Mouse (Mus musculus): ENCODE measurements at regions not wholly inside any gene's neighbourhood (a gene's known extent, or its start where the extent isn't known, plus 50 kb on each side); places are given as distances from the start of the nearest gene placed in this dataset.

DNA sequence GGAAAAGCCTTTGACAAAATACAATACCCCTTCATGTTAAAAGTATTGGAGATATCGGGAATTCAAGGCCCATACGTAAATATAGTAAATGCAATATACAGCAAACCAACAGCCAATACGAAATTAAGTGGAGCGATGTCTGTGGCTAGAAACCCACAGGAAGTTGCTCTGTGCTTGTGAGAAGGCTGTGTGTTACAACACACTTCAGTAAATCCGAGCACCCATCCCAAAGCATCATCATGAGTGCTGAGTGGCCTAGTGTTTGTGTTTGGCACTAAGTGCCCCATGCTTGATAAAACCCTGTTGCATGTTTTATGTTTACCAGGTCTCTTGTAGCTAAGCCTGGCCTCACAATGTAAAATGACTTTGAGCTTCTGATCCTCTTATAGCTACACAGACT lies 194.3 kb downstream of the Ankrd16 start:
- H3K36me3 ChIP-seq (ENCODE audit: control insufficient read depth in 1 of 2, insufficient read depth in 2 of 2, low read length in 2 of 2): no peaks in the 10 kb centered on the region
- no peaks in the 10 kb centered on the region for H3K79me2 ChIP-seq (ENCODE audit: control insufficient read depth, insufficient read depth, low read length, poor library complexity)
- H3K27ac ChIP-seq (ENCODE audit: control insufficient read depth, low read depth, low read length): no peak overlapping the region
- no peaks in the 10 kb centered on the region for H3K4me1 ChIP-seq (ENCODE audit: control insufficient read depth in 1 of 2, insufficient read depth in 2 of 2, low read length in 2 of 2)
- no peak overlapping the region for H3K9ac ChIP-seq (ENCODE audit: control insufficient read depth, low read depth, low read length, poor library complexity, severe bottlenecking)
- DNase-seq (ENCODE audit: low read depth, low spot score): no peak
- H3K27me3 ChIP-seq (ENCODE audit: control insufficient read depth in 1 of 2, insufficient read depth in 2 of 2, low read length in 2 of 2): no peaks in the 10 kb centered on the region
- TF ChIP-seq BHLHE40 (IDR thresholded peaks at IDR 0.05; ENCODE audit: borderline replicate concordance, low read depth, low read length) (no peak), GABPA (IDR thresholded peaks at IDR 0.05; ENCODE audit: low read depth, low read length) (no peak), CHD1 (IDR thresholded peaks at IDR 0.05; ENCODE audit: low read depth, low read length) (no peak), POLR2AphosphoS2 (IDR thresholded peaks at IDR 0.05; ENCODE audit: low read length) (no peak), ETS1 (IDR thresholded peaks at IDR 0.05; ENCODE audit: low read depth, low read length) (no peak), RCOR1 (IDR thresholded peaks at IDR 0.05; ENCODE audit: low read depth, low read length) (no peak), JUND (IDR thresholded peaks at IDR 0.05; ENCODE audit: low read depth, low read length) (no peak), E2F4 (IDR thresholded peaks at IDR 0.05; ENCODE audit: borderline replicate concordance, low read depth, low read length) (no peak)
- no peaks in the 10 kb centered on the region for H3K9me3 ChIP-seq (replicated peaks; ENCODE audit: insufficient read depth, low read length)
- H3K4me3 ChIP-seq (ENCODE audit: control insufficient read depth in 1 of 2, insufficient read depth in 1 of 2, low read depth in 2 of 2, low read length in 2 of 2): no peak overlapping the region

DNA sequence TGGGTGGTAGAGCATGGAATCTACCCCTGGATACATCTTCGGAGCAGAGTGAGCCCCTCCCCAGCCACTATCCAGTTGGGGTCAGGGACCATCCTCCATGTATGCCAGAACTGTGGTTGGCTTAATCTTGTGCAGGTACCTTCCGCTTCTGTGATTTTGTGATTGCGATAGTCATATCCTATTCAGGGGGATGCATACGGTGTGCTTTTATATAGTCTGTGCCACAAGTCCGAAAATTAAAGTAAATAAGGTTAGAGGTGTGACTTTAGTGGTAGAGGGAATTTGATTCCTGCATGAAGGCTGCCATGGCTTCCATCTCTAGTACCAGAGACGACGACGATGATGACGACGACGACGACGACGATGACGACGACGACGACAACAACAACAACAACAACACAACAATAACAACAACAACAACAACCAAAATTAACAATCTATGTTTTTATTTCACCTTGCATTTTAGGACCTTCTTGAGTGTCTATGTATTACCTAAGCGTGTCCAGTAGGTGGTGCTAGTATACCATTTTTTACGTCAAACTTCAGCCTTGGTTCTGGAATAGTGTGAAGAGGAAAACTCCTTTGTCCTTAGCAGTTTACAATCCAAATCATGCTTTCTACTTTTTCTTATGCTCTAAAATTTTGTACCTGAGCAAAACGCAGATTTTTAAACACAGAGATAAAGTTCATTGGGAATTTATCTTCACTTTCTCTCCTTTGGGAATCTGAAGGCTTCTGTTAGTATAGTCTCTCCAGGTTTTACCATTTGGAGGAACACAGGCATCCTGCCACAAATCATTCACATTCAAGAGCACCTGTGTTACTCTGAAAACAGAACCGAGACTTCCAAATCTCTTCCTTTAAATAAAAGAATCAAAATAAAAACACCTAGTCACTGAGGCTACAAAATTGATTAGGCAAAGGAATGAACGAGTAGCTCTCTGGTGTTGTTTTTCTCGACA lies 224.5 kb downstream of the Ankrd16 start:
- DNase-seq (ENCODE audit: low read depth, low spot score): peak; percentile 65

DNA sequence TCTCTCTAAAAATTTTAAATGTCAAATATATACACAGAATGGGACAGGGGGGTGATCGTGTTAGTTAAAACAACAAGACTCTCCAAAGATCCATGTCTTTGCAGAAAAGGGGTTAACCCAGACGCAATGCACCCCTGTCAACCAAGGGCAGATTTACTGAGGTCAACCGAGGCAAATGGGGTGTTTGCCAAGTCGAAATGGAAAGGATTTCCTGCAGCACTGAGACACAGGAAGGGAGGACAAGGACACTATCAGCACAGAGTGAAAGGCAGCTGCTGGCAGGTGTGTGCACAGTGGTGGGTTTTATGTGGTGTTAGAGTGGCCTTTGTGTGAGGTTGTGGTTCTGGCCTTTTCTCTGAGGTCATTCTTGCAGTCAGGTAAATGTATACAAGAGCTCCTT lies 226.7 kb downstream of the Ankrd16 start:
- H3K27ac ChIP-seq (ENCODE audit: control insufficient read depth, low read depth, low read length): no peak overlapping the region
- no peak for DNase-seq (ENCODE audit: low read depth, low spot score)
- no peak overlapping the region for H3K9ac ChIP-seq (ENCODE audit: control insufficient read depth, low read depth, low read length, poor library complexity, severe bottlenecking)
- no peak overlapping the region for H3K4me3 ChIP-seq (ENCODE audit: control insufficient read depth in 1 of 2, insufficient read depth in 1 of 2, low read depth in 2 of 2, low read length in 2 of 2)
- no peaks in the 10 kb centered on the region for H3K27me3 ChIP-seq (ENCODE audit: control insufficient read depth in 1 of 2, insufficient read depth in 2 of 2, low read length in 2 of 2)
- H3K36me3 ChIP-seq (ENCODE audit: control insufficient read depth in 1 of 2, insufficient read depth in 2 of 2, low read length in 2 of 2): no peaks in the 10 kb centered on the region
- no peaks in the 10 kb centered on the region for H3K9me3 ChIP-seq (replicated peaks; ENCODE audit: insufficient read depth, low read length)
- H3K4me1 ChIP-seq (ENCODE audit: control insufficient read depth in 1 of 2, insufficient read depth in 2 of 2, low read length in 2 of 2): no peaks in the 10 kb centered on the region
- H3K79me2 ChIP-seq (ENCODE audit: control insufficient read depth, insufficient read depth, low read length, poor library complexity): no peaks in the 10 kb centered on the region
- TF ChIP-seq MYB (IDR thresholded peaks at IDR 0.05; ENCODE audit: low read depth, low read length): no peak
- no peak for TF ChIP-seq SMC3 (IDR thresholded peaks at IDR 0.05; ENCODE audit: low read depth, low read length)
- no peak for TF ChIP-seq ZKSCAN1 (IDR thresholded peaks at IDR 0.05; ENCODE audit: low read depth, low read length)
- no peak for TF ChIP-seq MAZ (IDR thresholded peaks at IDR 0.05; ENCODE audit: low read depth, low read length)
- TF ChIP-seq RAD21 (IDR thresholded peaks at IDR 0.05; ENCODE audit: low read depth, low read length): no peak
- TF ChIP-seq CHD1 (IDR thresholded peaks at IDR 0.05; ENCODE audit: low read depth, low read length): no peak
- no peak for TF ChIP-seq USF2 (IDR thresholded peaks at IDR 0.05; ENCODE audit: borderline replicate concordance in 1 of 2, insufficient read depth in 1 of 2, low read depth in 1 of 2, low read length in 2 of 2)
- no peak for TF ChIP-seq POLR2A (IDR thresholded peaks at IDR 0.05; ENCODE audit: control insufficient read depth in 1 of 2, insufficient read depth in 1 of 2, low read depth in 1 of 2, low read length in 2 of 2, poor library complexity in 1 of 2)
- no peak for TF ChIP-seq E2F4 (IDR thresholded peaks at IDR 0.05; ENCODE audit: borderline replicate concordance, low read depth, low read length)
- TF ChIP-seq POLR2AphosphoS2 (IDR thresholded peaks at IDR 0.05; ENCODE audit: low read length): no peak
- TF ChIP-seq MAX (IDR thresholded peaks at IDR 0.05; ENCODE audit: low read length): no peak
- no peak for TF ChIP-seq MXI1 (IDR thresholded peaks at IDR 0.05; ENCODE audit: low read depth, low read length)
- TF ChIP-seq NELFE (IDR thresholded peaks at IDR 0.05; ENCODE audit: low read depth, low read length): no peak
- no peak for TF ChIP-seq RCOR1 (IDR thresholded peaks at IDR 0.05; ENCODE audit: low read depth, low read length)
- no peak for TF ChIP-seq GABPA (IDR thresholded peaks at IDR 0.05; ENCODE audit: low read depth, low read length)
- no peak for TF ChIP-seq ELF1 (IDR thresholded peaks at IDR 0.05; ENCODE audit: low read depth, low read length)

More for the DNA sequence above, 224.5 kb downstream of the Ankrd16 start:
- H3K4me3 ChIP-seq (ENCODE audit: control insufficient read depth in 1 of 2, insufficient read depth in 1 of 2, low read depth in 2 of 2, low read length in 2 of 2): no peak overlapping the region
- H3K4me1 ChIP-seq (ENCODE audit: control insufficient read depth in 1 of 2, insufficient read depth in 2 of 2, low read length in 2 of 2): no peaks in the 10 kb centered on the region
- no peaks in the 10 kb centered on the region for H3K79me2 ChIP-seq (ENCODE audit: control insufficient read depth, insufficient read depth, low read length, poor library complexity)
- H3K36me3 ChIP-seq (ENCODE audit: control insufficient read depth in 1 of 2, insufficient read depth in 2 of 2, low read length in 2 of 2): no peaks in the 10 kb centered on the region
- H3K9me3 ChIP-seq (replicated peaks; ENCODE audit: insufficient read depth, low read length): no peaks in the 10 kb centered on the region
- no peaks in the 10 kb centered on the region for H3K27me3 ChIP-seq (ENCODE audit: control insufficient read depth in 1 of 2, insufficient read depth in 2 of 2, low read length in 2 of 2)
- H3K9ac ChIP-seq (ENCODE audit: control insufficient read depth, low read depth, low read length, poor library complexity, severe bottlenecking): no peak overlapping the region
- TF ChIP-seq POLR2AphosphoS5 (IDR thresholded peaks at IDR 0.05; ENCODE audit: borderline replicate concordance, low read depth, low read length) (no peak), CTCF (IDR thresholded peaks at IDR 0.05 in 2 of 3, conservative IDR thresholded peaks at IDR 0.05 in 1 of 3; ENCODE audit: control insufficient read depth in 1 of 3, insufficient read depth in 1 of 3, low read depth in 2 of 3, low read length in 3 of 3, poor library complexity in 1 of 3, severe bottlenecking in 1 of 3) (peak in 2 of 3 experiments; percentile 58 to 86; a peak in 4 of 6 replicates), MAZ (IDR thresholded peaks at IDR 0.05; ENCODE audit: low read depth, low read length) (no peak), SMC3 (IDR thresholded peaks at IDR 0.05; ENCODE audit: low read depth, low read length) (peak; percentile 82), RCOR1 (IDR thresholded peaks at IDR 0.05; ENCODE audit: low read depth, low read length) (no peak), MYB (IDR thresholded peaks at IDR 0.05; ENCODE audit: low read depth, low read length) (no peak), TAL1 (IDR thresholded peaks at IDR 0.05; ENCODE audit: low read length) (no peak), ZC3H11A (IDR thresholded peaks at IDR 0.05; ENCODE audit: low read depth, low read length) (peak; percentile 83), RAD21 (IDR thresholded peaks at IDR 0.05; ENCODE audit: low read depth, low read length) (peak; percentile 94), HCFC1 (IDR thresholded peaks at IDR 0.05; ENCODE audit: low read depth, low read length) (no peak), CHD2 (IDR thresholded peaks at IDR 0.05; ENCODE audit: low read length) (no peak)
- H3K27ac ChIP-seq (ENCODE audit: control insufficient read depth, low read depth, low read length): no peak overlapping the region
